Mouse (Mus musculus) C2C12 (cell line): ENCODE measurements around the gene Gm12184. TPM values are rescaled to one million over a fixed set of nuclear protein-coding genes. Genes with fewer than 3 reads are reported as not detected.
"Not testable (repeated sequence)": the region's sequence is repeated elsewhere in the genome, so short reads cannot be mapped to it uniquely, and the experiment has no call there.

Experiments
- H3K27me3 ChIP-seq: one replicate; pipeline ENCODE4 v1.6.1; 2011; ENCODE audit not compliant: control insufficient read depth, insufficient read depth, insufficient read length
- H3K36me3 ChIP-seq: one replicate; pipeline ENCODE4 v1.6.1; 2011; ENCODE audit not compliant: control insufficient read depth, insufficient read depth
- H3K4me3 ChIP-seq: one replicate; pipeline ENCODE4 v1.5.1; 2011; ENCODE audit warnings: mild to moderate bottlenecking, control low read depth; ENCODE audit not compliant: poor library complexity, insufficient read depth, severe bottlenecking
- H3K79me2 ChIP-seq: one replicate; pipeline ENCODE4 v1.6.1; 2011; ENCODE audit not compliant: control insufficient read depth, insufficient read depth
- H3K79me3 ChIP-seq: one replicate; pipeline ENCODE4 v1.6.1; 2011; ENCODE audit warnings: low read depth, control low read depth
- H3ac ChIP-seq: one replicate; pipeline ENCODE3; 2011; ENCODE audit warnings: low read depth; ENCODE audit not compliant: control insufficient read depth, insufficient read length
- CEBPB ChIP-seq: IDR thresholded peaks from one replicate; pipeline ENCODE4 v1.6.1; 2011; ENCODE audit warnings: low read depth, mild to moderate bottlenecking, control low read depth, moderate library complexity
- CTCF ChIP-seq: IDR thresholded peaks from one replicate; pipeline ENCODE4 v1.5.1; 2011; ENCODE audit not compliant: control insufficient read depth, insufficient read depth, insufficient read length
- FOSL1 ChIP-seq: IDR thresholded peaks from one replicate; pipeline ENCODE4 v1.8.0; 2011; ENCODE audit warnings: mild to moderate bottlenecking, low read length; ENCODE audit not compliant: poor library complexity, insufficient read depth, severe bottlenecking
- MAX ChIP-seq: IDR thresholded peaks from one replicate; pipeline ENCODE4 v1.6.1; 2011; ENCODE audit warnings: mild to moderate bottlenecking, control low read depth
- MYOD1 ChIP-seq: IDR thresholded peaks from one replicate; pipeline ENCODE4 v1.6.1; 2011; ENCODE audit warnings: low read depth; ENCODE audit not compliant: control insufficient read depth, insufficient read length
- MYOG ChIP-seq: IDR thresholded peaks from one replicate; pipeline ENCODE4 v1.6.1; 2011; ENCODE audit not compliant: control insufficient read depth, insufficient read length; ENCODE audit errors: extremely low read depth
- USF1 ChIP-seq: IDR thresholded peaks from one replicate; pipeline ENCODE4 v1.6.1; 2011; ENCODE audit warnings: low read depth, mild to moderate bottlenecking, control low read depth, moderate library complexity
- polyA plus RNA-seq: library from polyadenylated mRNA; unstranded; fragments of >200 nt; fragmentation: generic; extraction: Trizol; gene quantifications from one replicate; pipeline ENCODE4 v1.2.1, GENCODE M21; 2012; ENCODE audit warnings: missing spikeins

Gene Gm12184
- polyA plus RNA-seq, 1 experiment: 8.0 TPM

DNA sequence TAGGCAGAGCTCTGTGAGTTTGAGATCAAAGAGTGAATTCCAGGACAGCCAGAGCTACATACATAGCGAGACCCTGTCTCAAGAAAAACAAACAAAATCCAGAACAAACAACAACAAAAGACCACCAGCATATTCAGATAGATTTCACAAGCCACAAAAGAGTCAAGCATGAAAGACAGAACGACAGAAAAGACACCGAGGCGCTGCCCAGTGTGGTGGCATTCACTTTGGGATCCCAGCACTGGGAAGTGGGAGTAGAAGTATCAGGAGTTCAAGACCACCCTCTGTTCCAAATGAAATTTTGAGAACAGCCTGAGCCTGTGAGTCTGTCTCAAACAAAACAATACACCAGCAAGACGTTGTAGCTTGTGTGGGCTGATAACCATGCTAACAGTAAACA is 20.4 kb upstream of the Gm12184 start:
- Histone ChIP-seq H3K79me3 (no peaks in the 10 kb centered on the region), H3K36me3 (no peaks in the 10 kb centered on the region), H3K79me2 (no peaks in the 10 kb centered on the region), H3K4me3 (no peak overlapping the region), H3K27me3 (no peaks in the 10 kb centered on the region), H3ac (no peak overlapping the region)
- TF ChIP-seq FOSL1: no peak
- TF ChIP-seq CEBPB: no peak
- TF ChIP-seq USF1: no peak
- TF ChIP-seq MYOD1: no peak
- TF ChIP-seq CTCF: no peak
- TF ChIP-seq MYOG: no peak
- TF ChIP-seq MAX: no peak

DNA sequence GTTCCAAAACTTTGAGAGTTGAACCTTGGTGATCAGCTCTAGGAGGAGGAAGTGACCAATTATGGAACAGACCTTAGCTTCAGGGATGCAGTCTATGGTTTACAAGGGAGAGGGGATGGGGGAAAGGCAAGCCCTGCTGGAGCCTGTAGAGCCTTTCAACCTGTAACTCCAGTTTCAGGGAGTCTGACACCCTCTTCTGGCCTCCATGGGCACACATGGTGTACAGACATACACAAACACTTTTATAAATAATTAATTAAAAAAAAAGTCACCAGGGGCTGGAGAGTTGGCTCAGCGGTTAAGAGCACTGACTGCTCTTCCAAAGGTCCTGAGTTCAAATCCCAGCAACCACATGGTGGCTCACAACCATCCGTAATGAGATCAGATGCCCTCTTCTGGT is 19.9 kb upstream of the Gm12184 start:
- not testable (repeated sequence) for H3K79me2 ChIP-seq, H3K36me3 ChIP-seq, H3K4me3 ChIP-seq, H3K27me3 ChIP-seq, H3ac ChIP-seq, H3K79me3 ChIP-seq

DNA sequence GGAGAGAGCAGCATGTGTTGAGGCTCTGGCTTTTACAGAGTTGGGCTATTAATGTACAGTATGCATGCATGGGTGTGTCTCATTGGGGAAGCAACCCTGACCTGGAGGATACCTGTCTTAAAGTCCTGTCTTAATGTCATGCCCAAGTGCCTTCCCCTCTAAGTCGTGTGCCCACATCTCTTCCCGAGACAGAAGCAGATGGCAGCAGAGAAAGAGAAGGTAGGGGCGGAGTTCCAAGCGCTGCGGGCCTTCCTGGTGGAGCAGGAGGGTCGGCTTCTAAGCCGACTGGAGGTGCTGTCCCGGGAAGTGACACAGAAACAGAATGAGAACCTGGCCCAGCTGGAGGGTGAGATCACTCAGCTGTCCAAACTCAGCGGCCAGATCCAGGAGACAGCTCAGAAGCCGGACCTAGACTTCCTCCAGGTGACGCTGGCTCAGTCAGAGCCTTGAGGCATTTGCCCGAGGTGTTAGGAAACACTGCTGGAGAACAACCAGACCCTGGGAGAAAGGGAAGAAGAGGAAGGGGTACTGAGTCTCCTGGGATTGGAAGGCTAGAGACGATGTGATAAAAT is 18.9 kb upstream of the Gm12184 start:
- Histone ChIP-seq H3K27me3 (no peaks in the 10 kb centered on the region), H3ac (no peak overlapping the region), H3K79me3 (no peaks in the 10 kb centered on the region), H3K36me3 (no peaks in the 10 kb centered on the region), H3K79me2 (no peaks in the 10 kb centered on the region), H3K4me3 (no peak overlapping the region)
- TF ChIP-seq FOSL1 (no peak), MAX (no peak), USF1 (no peak), CEBPB (no peak), CTCF (no peak), MYOD1 (no peak), MYOG (no peak)

DNA sequence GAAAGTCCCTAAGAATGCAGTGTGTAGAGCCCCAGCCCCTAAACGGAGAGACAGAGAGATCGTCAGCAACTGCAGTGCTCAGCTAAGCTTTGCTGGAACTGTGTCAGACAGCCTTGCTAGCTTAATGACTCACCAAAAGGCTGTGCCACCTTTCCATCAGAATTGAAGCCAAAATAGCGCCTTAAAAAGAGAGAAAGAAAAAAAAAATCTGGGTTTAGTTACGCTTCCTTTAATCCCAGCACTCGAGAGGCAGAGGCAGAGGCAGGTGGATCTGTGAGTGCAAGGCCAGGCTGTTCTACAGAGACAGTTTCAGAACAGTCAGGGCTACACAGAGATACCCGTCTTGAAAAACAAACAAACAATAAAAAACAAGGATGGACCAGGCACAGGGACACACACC is 17.9 kb upstream of the Gm12184 start:
- Histone ChIP-seq H3K27me3 (no peaks in the 10 kb centered on the region), H3K4me3 (no peak overlapping the region), H3K36me3 (no peaks in the 10 kb centered on the region), H3K79me3 (no peaks in the 10 kb centered on the region), H3K79me2 (no peaks in the 10 kb centered on the region), H3ac (no peak overlapping the region)
- TF ChIP-seq CTCF: no peak
- TF ChIP-seq MAX: no peak
- no peak for TF ChIP-seq MYOD1
- no peak for TF ChIP-seq USF1

DNA sequence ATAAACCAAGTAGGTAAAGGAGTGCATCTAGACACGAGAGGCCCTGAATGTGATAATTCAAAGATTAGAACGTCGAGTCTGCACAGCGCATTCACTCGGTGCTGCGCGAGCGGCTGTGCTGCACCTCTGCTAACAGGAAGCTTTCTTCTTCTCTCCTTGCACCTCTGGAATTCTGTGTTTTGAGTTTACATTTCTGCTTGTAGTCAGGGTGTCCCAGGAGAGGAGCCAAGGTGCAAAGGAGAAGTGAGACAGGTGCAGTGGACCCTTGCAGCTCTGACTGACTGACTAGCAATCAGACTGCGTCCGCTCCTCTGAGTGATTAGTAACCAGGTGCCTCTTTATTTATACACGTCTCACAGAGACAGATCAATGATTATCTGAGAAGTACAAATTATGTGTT is 16.7 kb upstream of the Gm12184 start:
- Histone ChIP-seq H3K79me3 (no peaks in the 10 kb centered on the region), H3K27me3 (no peaks in the 10 kb centered on the region), H3K36me3 (no peaks in the 10 kb centered on the region), H3K4me3 (no peak overlapping the region), H3K79me2 (no peaks in the 10 kb centered on the region), H3ac (no peak overlapping the region)
- TF ChIP-seq CEBPB (no peak), MAX (no peak), MYOG (no peak), MYOD1 (no peak), FOSL1 (no peak), CTCF (no peak), USF1 (no peak)

DNA sequence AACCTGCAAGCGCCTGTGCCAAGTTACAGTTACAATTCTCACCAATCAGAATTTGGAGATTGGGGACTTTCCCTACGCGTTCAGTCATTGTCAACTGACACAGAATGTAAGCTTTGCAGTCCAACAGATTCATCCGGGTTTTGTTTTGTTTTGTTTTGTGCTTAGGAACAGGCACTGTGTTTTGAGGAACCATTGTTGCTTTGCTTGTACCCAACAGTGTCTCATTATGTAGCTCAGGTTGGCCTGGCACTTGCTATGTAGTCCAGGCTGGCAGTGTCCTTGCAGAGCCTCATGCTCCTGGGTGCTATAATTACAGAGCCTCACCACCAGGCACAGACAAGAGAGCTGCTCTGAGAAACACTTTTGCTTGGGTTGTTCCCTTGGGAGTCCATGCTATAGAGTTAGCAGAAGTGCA is 15.9 kb upstream of the Gm12184 start:
- Histone ChIP-seq H3K36me3 (no peaks in the 10 kb centered on the region), H3K79me2 (no peaks in the 10 kb centered on the region), H3K4me3 (no peak overlapping the region), H3ac (no peak overlapping the region), H3K79me3 (no peaks in the 10 kb centered on the region), H3K27me3 (no peaks in the 10 kb centered on the region)
- TF ChIP-seq CTCF (no peak), MAX (no peak), FOSL1 (no peak)
